Mouse (Mus musculus): Measurements from ENCODE around the gene H6pd. TPM values are rescaled to one million over a fixed set of nuclear protein-coding genes. Genes with fewer than 3 reads are reported as not detected.
A peak's percentile ranks its signal among the peaks of the same experiment; 100 is the strongest.

H6pd gene
- total and polyA plus RNA-seq, 3 experiments = 6.9 to 10.8 TPM; not detected in 1

- TF ChIP-seq CTCF (IDR thresholded peaks at IDR 0.05 in 2 of 3, conservative IDR thresholded peaks at IDR 0.05 in 1 of 3; ENCODE audit: control insufficient read depth in 1 of 3, insufficient read depth in 1 of 3, low read depth in 2 of 3, low read length in 3 of 3, poor library complexity in 1 of 3, severe bottlenecking in 1 of 3) (peak; percentile 90 to 98 (median 91)), MYC (IDR thresholded peaks at IDR 0.05; ENCODE audit: low read depth, low read length) (no peak), RAD21 (IDR thresholded peaks at IDR 0.05; ENCODE audit: low read depth, low read length) (peak; percentile 94), SMC3 (IDR thresholded peaks at IDR 0.05; ENCODE audit: low read depth, low read length) (peak; percentile 91), MYB (IDR thresholded peaks at IDR 0.05; ENCODE audit: low read depth, low read length) (peak; percentile 37; the same call in 1 of the 2 replicates), ZC3H11A (IDR thresholded peaks at IDR 0.05; ENCODE audit: low read depth, low read length) (peak; percentile 81), MEF2A (IDR thresholded peaks at IDR 0.05; ENCODE audit: extremely low read depth, insufficient replicate concordance, low read depth, low read length, poor library complexity, severe bottlenecking) (no peak), RCOR1 (IDR thresholded peaks at IDR 0.05; ENCODE audit: low read depth, low read length) (peak; percentile 63; the same call in 1 of the 2 replicates), ZKSCAN1 (IDR thresholded peaks at IDR 0.05; ENCODE audit: low read depth, low read length) (no peak), SIN3A (IDR thresholded peaks at IDR 0.05; ENCODE audit: low read length) (peak; percentile 35; the same call in 1 of the 2 replicates), NRF1 (IDR thresholded peaks at IDR 0.05; ENCODE audit: insufficient read depth, low read depth, low read length, poor library complexity, severe bottlenecking) (no peak), CHD1 (IDR thresholded peaks at IDR 0.05; ENCODE audit: low read depth, low read length) (no peak), EP300 (IDR thresholded peaks at IDR 0.05; ENCODE audit: low read depth in 1 of 2, low read length in 2 of 2) (peak in 1 of 2 experiments; percentile 44; a peak in 1 of 4 replicates), TBP (IDR thresholded peaks at IDR 0.05; ENCODE audit: low read depth, low read length) (0 out of 2 replicates have a peak, but pooled peaks have one; percentile 17)
- Histone ChIP-seq H3K9me3 (replicated peaks; ENCODE audit: insufficient read depth, low read length) (no peaks in the 10 kb centered on the region), H3K27me3 (ENCODE audit: control insufficient read depth in 1 of 2, insufficient read depth in 2 of 2, low read length in 2 of 2) (peaks cover 11 to 14% of the 10 kb centered on the region in 2 experiments), H3K4me3 (ENCODE audit: control insufficient read depth in 1 of 2, insufficient read depth in 1 of 2, low read depth in 2 of 2, low read length in 2 of 2) (peak overlapping the region in 1 of 2 experiments; percentile 7; a peak in 1 of 4 replicates), H3K27ac (ENCODE audit: control insufficient read depth, low read depth, low read length) (no peak overlapping the region), H3K79me2 (ENCODE audit: control insufficient read depth, insufficient read depth, low read length, poor library complexity) (no peaks in the 10 kb centered on the region), H3K4me1 (ENCODE audit: control insufficient read depth in 1 of 2, insufficient read depth in 2 of 2, low read length in 2 of 2) (peaks cover 2 to 11% of the 10 kb centered on the region in 2 experiments; a peak in 3 of 4 replicates), H3K36me3 (ENCODE audit: control insufficient read depth in 1 of 2, insufficient read depth in 2 of 2, low read length in 2 of 2) (peaks cover 0 to 8% of the 10 kb centered on the region in 2 experiments; a peak in 2 of 4 replicates), H3K9ac (ENCODE audit: control insufficient read depth, low read depth, low read length, poor library complexity, severe bottlenecking) (no peak overlapping the region)
- peak; percentile 92 for DNase-seq (ENCODE audit: low read depth, low spot score)
These were observed 26.5 kb upstream of the H6pd start for GRCm38 (mm10) chr4:150035280-150035679.

GRCm38 (mm10) chr4:150033261-150033671, 24.4 kb upstream of the H6pd start:
- H3K4me1 ChIP-seq (ENCODE audit: control insufficient read depth in 1 of 2, insufficient read depth in 2 of 2, low read length in 2 of 2) = peaks cover 2 to 11% of the 10 kb centered on the region in 2 experiments; a peak in 3 of 4 replicates
- H3K79me2 ChIP-seq (ENCODE audit: control insufficient read depth, insufficient read depth, low read length, poor library complexity) = no peaks in the 10 kb centered on the region
- no peak overlapping the region for H3K27ac ChIP-seq (ENCODE audit: control insufficient read depth, low read depth, low read length)
- peaks cover 11 to 12% of the 10 kb centered on the region in 2 experiments for H3K27me3 ChIP-seq (ENCODE audit: control insufficient read depth in 1 of 2, insufficient read depth in 2 of 2, low read length in 2 of 2)
- H3K36me3 ChIP-seq (ENCODE audit: control insufficient read depth in 1 of 2, insufficient read depth in 2 of 2, low read length in 2 of 2) = peaks cover 0 to 8% of the 10 kb centered on the region in 2 experiments; a peak in 2 of 4 replicates
- TF ChIP-seq SIN3A (IDR thresholded peaks at IDR 0.05; ENCODE audit: low read length) (no peak), CTCF (IDR thresholded peaks at IDR 0.05 in 2 of 3, conservative IDR thresholded peaks at IDR 0.05 in 1 of 3; ENCODE audit: control insufficient read depth in 1 of 3, insufficient read depth in 1 of 3, low read depth in 2 of 3, low read length in 3 of 3, poor library complexity in 1 of 3, severe bottlenecking in 1 of 3) (no peak), POLR2AphosphoS5 (IDR thresholded peaks at IDR 0.05; ENCODE audit: borderline replicate concordance, low read depth, low read length) (no peak)
- H3K4me3 ChIP-seq (ENCODE audit: control insufficient read depth in 1 of 2, insufficient read depth in 1 of 2, low read depth in 2 of 2, low read length in 2 of 2) = no peak overlapping the region
- no peak overlapping the region for H3K9ac ChIP-seq (ENCODE audit: control insufficient read depth, low read depth, low read length, poor library complexity, severe bottlenecking)
- DNase-seq (ENCODE audit: low read depth, low spot score) = no peak
- H3K9me3 ChIP-seq (replicated peaks; ENCODE audit: insufficient read depth, low read length) = no peaks in the 10 kb centered on the region
